Mouse (Mus musculus) cerebellum, adult 18-20 months (tissue): Measurements from ENCODE around the gene Aaas.

Experiments
- DNase-seq, 2 experiments: peaks; one replicate each; pipeline ENCODE4 v3.0.0; 2021

Gene Aaas

DNA sequence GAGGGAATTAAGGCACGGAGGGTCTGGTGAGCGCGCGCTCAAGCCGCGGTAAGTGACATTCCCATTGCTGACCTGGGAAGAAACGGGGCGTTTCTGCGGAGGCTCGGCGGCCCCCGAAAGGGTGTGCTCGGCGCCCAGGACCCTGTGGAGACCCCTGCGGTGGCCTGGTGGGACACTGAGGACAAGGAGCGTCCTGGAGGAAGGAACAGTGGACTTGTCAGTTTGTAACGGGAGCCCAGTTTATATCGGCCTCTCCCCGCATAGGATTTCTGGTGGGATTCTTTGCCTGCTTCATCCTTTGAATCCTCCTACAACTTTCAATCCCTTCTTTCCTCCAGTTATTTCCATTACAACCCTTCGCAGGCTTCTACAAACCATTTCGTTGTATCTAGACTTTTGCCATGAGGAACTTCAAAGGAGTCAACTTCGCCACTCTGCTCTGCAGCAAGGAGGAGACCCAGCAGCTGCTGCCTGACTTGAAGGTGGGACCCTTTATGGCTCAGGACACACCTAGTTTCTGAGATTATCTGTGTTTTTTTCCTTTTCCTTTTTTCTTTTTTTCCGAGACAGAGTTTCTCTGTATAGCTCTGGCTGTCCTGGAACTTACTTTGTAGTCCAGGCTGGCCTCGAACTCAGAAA is 54.1 kb downstream of the Aaas start:
- DNase-seq = no peak

- DNase-seq = peak; percentile 93 to 97
Observed at GRCm38 (mm10) chr15:102295633-102296367, 54.8 kb downstream of the Aaas start, which contains the start of gene Espl1. Espl1 (plus strand) TSS chr15:102296266.
